Mouse (Mus musculus): Measurements from ENCODE around the gene Pgghg. TPM values are rescaled to one million over a fixed set of nuclear protein-coding genes. Genes with fewer than 3 reads are reported as not detected.

The Pgghg gene
- total and polyA plus RNA-seq, 3 experiments = 3.0 to 7.2 TPM; not detected in 1

GRCm38 (mm10) chr7:140955758-140956555, 14.8 kb downstream of the Pgghg start, which contains the start of the genes Gm45717 and Ifitm2:
Gene Gm45717, minus strand, starts transcription at chr7:140955937.
Gene Ifitm2, minus strand, starts transcription at chr7:140955987.
- Histone ChIP-seq H3K9me3 (replicated peaks; ENCODE audit: insufficient read depth, low read length) (no peaks in the 10 kb centered on the region), H3K4me1 (ENCODE audit: control insufficient read depth in 1 of 2, insufficient read depth in 2 of 2, low read length in 2 of 2) (peaks cover 0 to 21% of the 10 kb centered on the region in 2 experiments; a peak in 3 of 4 replicates), H3K27ac (ENCODE audit: control insufficient read depth, low read depth, low read length) (peak within 1 kb of the TSS; percentile 58), H3K36me3 (ENCODE audit: control insufficient read depth in 1 of 2, insufficient read depth in 2 of 2, low read length in 2 of 2) (peaks cover 0 to 14% of the 10 kb centered on the region in 2 experiments; a peak in 2 of 4 replicates), H3K27me3 (ENCODE audit: control insufficient read depth in 1 of 2, insufficient read depth in 2 of 2, low read length in 2 of 2) (no peaks in the 10 kb centered on the region), H3K9ac (ENCODE audit: control insufficient read depth, low read depth, low read length, poor library complexity, severe bottlenecking) (peak within 1 kb of the TSS; percentile 63), H3K79me2 (ENCODE audit: control insufficient read depth, insufficient read depth, low read length, poor library complexity) (peaks cover 29% of the 10 kb centered on the region), H3K4me3 (ENCODE audit: control insufficient read depth in 1 of 2, insufficient read depth in 1 of 2, low read depth in 2 of 2, low read length in 2 of 2) (peak within 1 kb of the TSS; percentile 69 to 70)
- TF ChIP-seq RAD21 (IDR thresholded peaks at IDR 0.05; ENCODE audit: low read depth, low read length) (no peak), NRF1 (IDR thresholded peaks at IDR 0.05; ENCODE audit: insufficient read depth, low read depth, low read length, poor library complexity, severe bottlenecking) (no peak), CTCF (IDR thresholded peaks at IDR 0.05 in 2 of 3, conservative IDR thresholded peaks at IDR 0.05 in 1 of 3; ENCODE audit: control insufficient read depth in 1 of 3, insufficient read depth in 1 of 3, low read depth in 2 of 3, low read length in 3 of 3, poor library complexity in 1 of 3, severe bottlenecking in 1 of 3) (no peak), USF1 (IDR thresholded peaks at IDR 0.05; ENCODE audit: low read depth, low read length) (no peak), POLR2AphosphoS2 (IDR thresholded peaks at IDR 0.05; ENCODE audit: low read length) (peak; percentile 91), MAZ (IDR thresholded peaks at IDR 0.05; ENCODE audit: low read depth, low read length) (no peak; the same call in 1 of the 2 replicates), TBP (IDR thresholded peaks at IDR 0.05; ENCODE audit: low read depth, low read length) (peak; percentile 51; the same call in 1 of the 2 replicates), ETS1 (IDR thresholded peaks at IDR 0.05; ENCODE audit: low read depth, low read length) (peak; percentile 19; the same call in 1 of the 2 replicates), EP300 (IDR thresholded peaks at IDR 0.05; ENCODE audit: low read depth in 1 of 2, low read length in 2 of 2) (peak in 1 of 2 experiments; percentile 29; a peak in 1 of 4 replicates), ELF1 (IDR thresholded peaks at IDR 0.05; ENCODE audit: low read depth, low read length) (peak; percentile 32; the same call in 1 of the 2 replicates), NELFE (IDR thresholded peaks at IDR 0.05; ENCODE audit: low read depth, low read length) (peak; percentile 87), POLR2A (IDR thresholded peaks at IDR 0.05; ENCODE audit: control insufficient read depth in 1 of 2, insufficient read depth in 1 of 2, low read depth in 1 of 2, low read length in 2 of 2, poor library complexity in 1 of 2) (peak in 1 of 2 experiments; percentile 90; a peak in 3 of 4 replicates), HCFC1 (IDR thresholded peaks at IDR 0.05; ENCODE audit: low read depth, low read length) (peak; percentile 58; the same call in 1 of the 2 replicates), CHD2 (IDR thresholded peaks at IDR 0.05; ENCODE audit: low read length) (no peak; the same call in 1 of the 2 replicates), JUND (IDR thresholded peaks at IDR 0.05; ENCODE audit: low read depth, low read length) (no peak), ZC3H11A (IDR thresholded peaks at IDR 0.05; ENCODE audit: low read depth, low read length) (no peak), TCF12 (IDR thresholded peaks at IDR 0.05; ENCODE audit: low read depth, low read length) (peak; percentile 43; the same call in 1 of the 2 replicates), KAT2A (conservative IDR thresholded peaks at IDR 0.05; ENCODE audit: low read depth, low read length) (no peak), MAX (IDR thresholded peaks at IDR 0.05; ENCODE audit: low read length) (peak; percentile 68), GABPA (IDR thresholded peaks at IDR 0.05; ENCODE audit: low read depth, low read length) (no peak), SMC3 (IDR thresholded peaks at IDR 0.05; ENCODE audit: low read depth, low read length) (no peak), MXI1 (IDR thresholded peaks at IDR 0.05; ENCODE audit: low read depth, low read length) (peak; percentile 68), MYC (IDR thresholded peaks at IDR 0.05; ENCODE audit: low read depth, low read length) (peak; percentile 70; the same call in 1 of the 2 replicates), BHLHE40 (IDR thresholded peaks at IDR 0.05; ENCODE audit: borderline replicate concordance, low read depth, low read length) (no peak), E2F4 (IDR thresholded peaks at IDR 0.05; ENCODE audit: borderline replicate concordance, low read depth, low read length) (no peak)
- DNase-seq (ENCODE audit: low read depth, low spot score) = peak; percentile 97

All from MEL (cell line).